Comparison of ENCODE assay signal across 13 mouse cellular contexts in genomic region chr6:84429247-84429646, GRCm38 (mm10).
DNase-seq lines count a peak whose midpoint lies in the region; ATAC-seq and TF ChIP-seq lines count a peak whose summit lies in the region.
"Had no signal": no experiment of that assay in that cellular context is flagged by ENCODE, and none has a peak within 500 bp of the region (broad histone marks: within the 10 kb centered on the region; RNA-seq: fewer than 3 reads in every experiment).

No protein-coding gene starts in this region.

- H3K4me2 ChIP-seq in neural tube, embryonic 15.5 days: no peak overlapping the region
- H3K4me2 ChIP-seq: embryonic facial prominence, embryonic 15.5 days; liver, embryonic 11.5 days had no signal

- intact Hi-C loops in heart, adult 2 months (cut with DNase I): no loop called here
- intact Hi-C loops in left cerebral cortex, adult 2 months (cut with DNase I): loop anchor here (1.0 to 5.0 kb wide), 2 partner anchors 16 to 153 kb away; no protein-coding TSS in a partner anchor

- ATAC-seq in neural tube, embryonic 15.5 days (ENCODE audit: low FRiP score): no peak
- ATAC-seq: hindbrain, embryonic 16.5 days had no signal

- H3K4me3 ChIP-seq in heart, adult 2 months: no peak overlapping the region
- H3K4me3 ChIP-seq in heart, embryonic 10.5 days: no peak overlapping the region
- no peak overlapping the region for H3K4me3 ChIP-seq in left cerebral cortex, adult 2 months
- H3K4me3 ChIP-seq in neural tube, embryonic 15.5 days (replicated peaks): no peak overlapping the region
- H3K4me3 ChIP-seq: embryonic facial prominence, embryonic 15.5 days had no signal

- H3K36me3 ChIP-seq in heart, adult 2 months (ENCODE audit: control insufficient read depth, insufficient read depth, low read length): no peaks in the 10 kb centered on the region
- H3K36me3 ChIP-seq in heart, embryonic 10.5 days: no peaks in the 10 kb centered on the region
- H3K36me3 ChIP-seq in neural tube, embryonic 15.5 days: no peaks in the 10 kb centered on the region
- H3K36me3 ChIP-seq: embryonic facial prominence, embryonic 15.5 days had no signal

- no peak for TF ChIP-seq POLR2A in heart, adult 2 months (IDR thresholded peaks at IDR 0.05; ENCODE audit: insufficient read depth, low read depth, low read length)

- WGBS in heart, adult 2 months: 39% methylated on average over 8 of the region's 8 CpGs
- 80% methylated on average over 8 of the region's 8 CpGs for whole genome bisulfite sequencing in heart, embryonic 10.5 days
- 86% methylated on average over 8 of the region's 8 CpGs for WGBS in neural tube, embryonic 15.5 days

- H3K9ac ChIP-seq in heart, adult 2 months (ENCODE audit: low read depth, low read length): no peak overlapping the region
- no peak overlapping the region for H3K9ac ChIP-seq in neural tube, embryonic 15.5 days (replicated peaks)
- H3K9ac ChIP-seq: embryonic facial prominence, embryonic 15.5 days had no signal

- H3K27ac ChIP-seq in heart, adult 2 months: no peak overlapping the region
- no peak overlapping the region for H3K27ac ChIP-seq in heart, embryonic 10.5 days
- H3K27ac ChIP-seq in left cerebral cortex, adult 2 months: no peak overlapping the region
- H3K27ac ChIP-seq in neural tube, embryonic 15.5 days (replicated peaks): no peak overlapping the region
- H3K27ac ChIP-seq: embryonic facial prominence, embryonic 15.5 days had no signal

- H3K4me1 ChIP-seq in heart, adult 2 months (ENCODE audit: control insufficient read depth, insufficient read depth, low read length): peaks cover 8% of the 10 kb centered on the region
- H3K4me1 ChIP-seq in heart, embryonic 10.5 days: peaks cover 30% of the 10 kb centered on the region
- peaks cover 15% of the 10 kb centered on the region; the same call in 1 of the 2 replicates for H3K4me1 ChIP-seq in neural tube, embryonic 15.5 days

- TF ChIP-seq EP300 in heart, adult 2 months (IDR thresholded peaks at IDR 0.05; ENCODE audit: insufficient read depth, low read depth, low read length): 0 out of 2 replicates have a peak, but pooled peaks have one; percentile 12

- H3K79me2 ChIP-seq in heart, adult 2 months (replicated peaks; ENCODE audit: control insufficient read depth, insufficient read depth, low read length): no peaks in the 10 kb centered on the region

- H3K27me3 ChIP-seq in heart, adult 2 months (ENCODE audit: control insufficient read depth, insufficient read depth, low read length): no peaks in the 10 kb centered on the region
- H3K27me3 ChIP-seq in heart, embryonic 10.5 days (ENCODE audit: insufficient read depth, poor library complexity, severe bottlenecking): peaks cover 75% of the 10 kb centered on the region
- H3K27me3 ChIP-seq in neural tube, embryonic 15.5 days (replicated peaks): peaks cover 3% of the 10 kb centered on the region; the same call in 1 of the 2 replicates
- H3K27me3 ChIP-seq: embryonic facial prominence, embryonic 15.5 days had no signal

- TF ChIP-seq CTCF in heart, adult 2 months (IDR thresholded peaks at IDR 0.05): no peak
- no peak for TF ChIP-seq CTCF in left cerebral cortex, adult 2 months (IDR thresholded peaks at IDR 0.05)

- peak in 1 of 2 experiments; percentile 39 for DNase-seq in heart, adult 2 months
- DNase-seq in heart, embryonic 10.5 days (ENCODE audit: low spot score): no peak
- peak; percentile 34 to 35 for DNase-seq in gastrocnemius, adult 8-10 months (ENCODE audit: low spot score in 2 of 2)
- DNase-seq in left cerebral cortex, adult 2 months (ENCODE audit: extremely low spot score in 1 of 2, low spot score in 2 of 2): peak; percentile 34 to 73
- peak; percentile 45 for DNase-seq in right cerebral cortex, postnatal 4 days
- DNase-seq in ovary, postnatal 10 days (ENCODE audit: low spot score): no peak
- no peak for DNase-seq in adrenal gland, adult 8-10 months
- DNase-seq: kidney, postnatal 10 days; lung, postnatal 36 days had no signal

- H3K9me3 ChIP-seq in heart, embryonic 10.5 days: no peaks in the 10 kb centered on the region
- no peaks in the 10 kb centered on the region for H3K9me3 ChIP-seq in neural tube, embryonic 15.5 days (replicated peaks)
- H3K9me3 ChIP-seq: embryonic facial prominence, embryonic 15.5 days had no signal

Comparison
In these comparisons a context has a peak if more than half of its experiments do, and no peak if none do; other contexts are left out.
1. DNase-seq: peak in gastrocnemius, adult 8-10 months (2 of 2), left cerebral cortex, adult 2 months (2 of 2) and right cerebral cortex, postnatal 4 days (single experiment); none in heart, embryonic 10.5 days (single experiment), ovary, postnatal 10 days (single experiment) and adrenal gland, adult 8-10 months (single experiment).